Mouse (Mus musculus) embryonic fibroblast, embryonic 13.5 days (primary cell): ENCODE measurements around the gene Trim15. TPM values are rescaled to one million over a fixed set of nuclear protein-coding genes. Genes with fewer than 3 reads are reported as not detected.
A peak's percentile ranks its signal among the peaks of the same experiment; 100 is the strongest.
"Not testable (repeated sequence)": the region's sequence is repeated elsewhere in the genome, so short reads cannot be mapped to it uniquely, and the experiment has no call there.

Experiments used
- H3K27ac ChIP-seq: 2 replicates; pipeline ENCODE4 v1.5.1; 2012; ENCODE audit warnings: low read length, control low read depth, inconsistent platforms; ENCODE audit not compliant: insufficient read depth
- H3K4me1 ChIP-seq: 2 replicates; pipeline ENCODE4 v1.6.1; 2011; ENCODE audit warnings: low read length; ENCODE audit not compliant: control insufficient read depth, insufficient read depth
- H3K4me3 ChIP-seq: 2 replicates; pipeline ENCODE4 v1.5.1; 2011; ENCODE audit warnings: mild to moderate bottlenecking, control low read depth, low read length; ENCODE audit not compliant: insufficient read depth
- CTCF ChIP-seq: IDR thresholded peaks from 2 replicates; pipeline ENCODE4 v1.5.1; 2011; ENCODE audit warnings: mild to moderate bottlenecking, control low read depth, low read length, moderate library complexity, borderline replicate concordance; ENCODE audit not compliant: insufficient read depth
- POLR2A ChIP-seq: IDR thresholded peaks from 2 replicates; pipeline ENCODE4 v1.6.1; 2011; ENCODE audit warnings: low read depth, mild to moderate bottlenecking, control low read depth, low read length, moderate library complexity
- polyA plus RNA-seq: library from polyadenylated mRNA; stranded (reverse); fragments of >200 nt; gene quantifications from 2 replicates; pipeline ENCODE4 v1.2.4, GENCODE M21; 2011; ENCODE audit warnings: low read depth; ENCODE audit not compliant: missing spikeins, insufficient read length

The Trim15 gene
- polyA plus RNA-seq, 1 experiment, result not detected

DNA sequence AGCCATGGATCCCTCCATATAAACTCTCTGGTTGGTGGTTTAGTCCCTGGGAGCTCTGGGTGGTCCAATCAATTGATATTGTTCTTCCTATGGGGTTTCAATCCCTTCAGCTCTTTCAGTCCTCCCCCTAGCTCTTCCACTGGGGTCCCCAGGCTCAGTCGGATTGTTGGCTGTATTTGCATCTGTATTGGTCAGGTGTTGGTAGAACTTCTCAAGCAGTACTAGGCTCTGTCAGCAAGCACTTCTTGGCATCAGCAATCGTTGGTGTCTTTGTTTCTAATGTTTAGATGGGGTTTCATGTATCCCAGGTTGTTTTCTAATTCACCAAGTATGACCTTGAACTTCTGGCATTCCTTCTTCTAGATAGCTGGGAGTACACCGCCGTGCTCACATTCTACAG, 34.3 kb downstream of the Trim15 start:
- TF ChIP-seq CTCF, result no peak
- no peak for TF ChIP-seq POLR2A
- no peak overlapping the region for H3K4me3 ChIP-seq
- no peak overlapping the region for H3K27ac ChIP-seq
- no peaks in the 10 kb centered on the region for H3K4me1 ChIP-seq

DNA sequence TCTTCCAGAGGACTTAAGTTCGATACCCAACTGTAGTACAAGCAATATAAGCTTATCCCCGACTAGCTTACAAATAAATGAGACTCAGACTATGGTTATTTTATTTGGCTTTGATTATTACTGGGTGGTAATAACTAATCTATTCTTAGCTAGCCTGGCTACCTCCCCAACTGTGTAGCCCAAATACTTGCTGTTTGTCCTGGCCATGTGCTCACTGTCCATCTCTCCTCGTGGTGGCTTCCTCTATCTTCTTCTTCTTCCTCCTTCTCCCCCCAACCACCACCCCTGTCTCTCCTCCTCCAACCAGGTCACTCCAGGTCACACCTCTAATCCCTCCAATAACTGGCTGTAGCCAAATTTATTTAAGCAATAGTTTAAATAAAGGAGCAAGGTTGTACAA, 36.5 kb downstream of the Trim15 start:
- TF ChIP-seq POLR2A (no peak), CTCF (no peak)
- no peaks in the 10 kb centered on the region; the same call in 1 of the 2 replicates for H3K4me1 ChIP-seq
- H3K4me3 ChIP-seq, result no peak overlapping the region
- H3K27ac ChIP-seq, result no peak overlapping the region

DNA sequence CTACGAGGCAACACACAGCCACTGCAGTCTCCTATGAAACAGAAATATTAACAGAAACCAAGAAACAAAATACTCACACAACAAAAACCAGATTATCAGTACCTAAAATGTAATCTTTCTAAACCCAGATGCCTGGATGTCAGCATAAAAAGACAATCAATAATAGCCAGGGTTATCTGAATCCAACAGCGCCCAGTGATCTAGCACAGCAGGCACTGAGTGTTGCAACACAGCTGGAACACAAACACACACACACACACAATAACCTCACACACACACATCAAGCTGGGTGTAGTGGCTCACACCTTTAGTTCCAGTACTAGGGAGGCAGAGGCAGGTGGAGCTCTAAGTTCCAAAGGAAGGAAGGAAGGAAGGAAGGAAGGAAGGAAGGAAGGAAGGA, 38.5 kb downstream of the Trim15 start:
- H3K4me1 ChIP-seq, result no peaks in the 10 kb centered on the region; the same call in 1 of the 2 replicates
- no peak overlapping the region for H3K4me3 ChIP-seq
- no peak for TF ChIP-seq POLR2A
- no peak for TF ChIP-seq CTCF
- no peak overlapping the region for H3K27ac ChIP-seq

DNA sequence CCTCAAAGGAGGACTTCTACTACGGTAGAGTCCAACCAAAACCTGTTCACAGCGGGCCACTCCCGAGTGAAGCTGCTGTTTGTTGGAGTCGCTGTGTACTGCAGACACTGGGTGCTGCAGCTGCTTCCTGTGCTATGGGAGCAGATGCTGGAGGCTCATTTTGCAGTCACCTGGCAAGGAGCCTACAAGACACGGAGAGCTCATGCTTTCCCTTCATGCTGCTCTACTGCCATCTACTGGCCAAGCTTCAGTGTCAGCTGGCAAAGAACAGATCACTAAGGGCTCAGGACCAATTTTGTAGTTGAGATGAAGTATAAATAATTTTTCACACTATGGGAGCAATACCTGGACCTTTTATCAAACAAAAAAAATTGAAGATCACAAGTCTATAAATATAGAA, 41.0 kb downstream of the Trim15 start:
- not testable (repeated sequence) for H3K4me3 ChIP-seq, H3K4me1 ChIP-seq, H3K27ac ChIP-seq
- peak; percentile 59; the same call in 1 of the 2 replicates for TF ChIP-seq CTCF

DNA sequence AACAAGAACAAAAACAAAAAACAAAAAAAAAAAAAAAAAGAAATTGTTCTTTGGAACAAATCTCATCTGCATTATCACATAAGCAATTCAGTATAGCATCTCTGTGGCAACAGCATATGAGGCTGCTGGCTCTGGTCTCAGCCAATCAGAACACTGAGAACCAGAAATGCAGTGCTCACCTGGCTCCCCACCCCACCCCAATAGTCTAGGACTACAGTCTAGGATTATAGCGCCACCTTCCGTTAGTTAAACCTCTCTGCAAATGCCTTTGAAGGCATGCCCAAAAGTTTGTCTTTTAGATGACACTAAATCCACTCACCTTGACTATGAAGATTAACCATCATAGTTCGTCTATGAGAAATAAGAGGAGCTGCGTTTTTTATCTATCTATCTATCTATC, 41.5 kb downstream of the Trim15 start:
- no peak overlapping the region for H3K4me3 ChIP-seq
- H3K27ac ChIP-seq, result no peak overlapping the region
- TF ChIP-seq CTCF (no peak), POLR2A (no peak)
- no peaks in the 10 kb centered on the region; the same call in 1 of the 2 replicates for H3K4me1 ChIP-seq

DNA sequence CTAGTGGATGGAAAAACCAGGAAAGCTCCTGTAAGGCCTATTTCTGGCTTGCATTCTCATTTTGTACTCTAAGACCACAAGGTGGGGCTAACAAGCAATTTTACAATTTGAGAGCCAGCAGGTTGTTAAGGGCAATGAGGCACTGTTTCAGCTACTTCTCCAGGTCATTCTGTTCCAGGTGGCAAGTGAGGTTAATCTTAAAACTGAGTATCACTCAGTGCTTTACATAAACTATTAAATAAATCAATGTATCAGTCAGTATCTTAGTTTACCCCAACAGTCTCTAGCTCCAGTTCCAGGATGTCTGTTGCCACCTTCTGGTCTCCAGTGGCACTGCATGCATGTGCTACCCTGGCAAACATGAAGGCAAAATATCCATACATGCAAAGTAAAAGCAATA, 43.0 kb downstream of the Trim15 start:
- H3K27ac ChIP-seq, result no peak overlapping the region
- TF ChIP-seq CTCF, result peak; percentile 78; the same call in 1 of the 2 replicates
- TF ChIP-seq POLR2A, result no peak
- no peaks in the 10 kb centered on the region; the same call in 1 of the 2 replicates for H3K4me1 ChIP-seq
- H3K4me3 ChIP-seq, result no peak overlapping the region

DNA sequence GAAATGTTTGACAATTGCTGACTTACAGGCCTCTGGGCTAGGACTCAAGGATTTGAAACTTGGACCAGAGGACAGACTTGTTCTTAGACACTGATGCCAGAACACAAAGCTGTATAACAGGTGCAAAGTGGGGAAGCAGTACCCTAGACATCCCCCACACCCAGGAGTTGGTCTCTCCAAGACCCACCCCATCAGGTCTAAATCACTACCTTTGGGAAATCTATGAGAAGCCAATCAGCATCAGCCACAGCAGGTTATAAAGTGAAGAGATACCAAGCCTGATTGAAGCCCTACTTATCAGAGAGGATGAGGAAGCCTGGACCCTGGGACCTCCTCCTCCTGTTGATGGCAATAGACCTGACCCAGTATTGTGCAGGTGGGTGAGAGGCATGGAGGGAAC, 55.1 kb downstream of the Trim15 start, which contains the start of gene H2-M10.6:
Gene H2-M10.6 (plus strand): TSS at position 301 of the 400 bp plus-strand sequence.
- no peak within 1 kb of the TSS for H3K27ac ChIP-seq
- TF ChIP-seq CTCF (no peak), POLR2A (no peak)

More for the DNA sequence above, 55.1 kb downstream of the Trim15 start, which contains the start of gene H2-M10.6:
- Histone ChIP-seq H3K4me1 (no peaks in the 10 kb centered on the region), H3K4me3 (no peak within 1 kb of the TSS)

Other genes starting within 250 kb of the Trim15 start
- gene H2-M9, start 224.5 kb downstream of the Trim15 start, polyA plus RNA-seq, result 0.97 and 2.9 TPM in 2 replicates
- gene H2-M1, start 195.0 kb downstream of the Trim15 start, polyA plus RNA-seq, result not detected in 2 replicates
- gene H2-M10.5, start 94.3 kb downstream of the Trim15 start, polyA plus RNA-seq, result not detected in 2 replicates
- not detected in 2 replicates for gene H2-M10.6, start 55.0 kb downstream of the Trim15 start, polyA plus RNA-seq
- gene Trim26, start 30.1 kb downstream of the Trim15 start, polyA plus RNA-seq, result 46.6 and 49.5 TPM in 2 replicates
- gene Trim10, start 2.4 kb upstream of the Trim15 start, polyA plus RNA-seq, result not detected in 2 replicates
- gene Trim40, start 22.9 kb upstream of the Trim15 start, polyA plus RNA-seq, result not detected in 2 replicates
- gene Trim31, start 30.9 kb upstream of the Trim15 start, polyA plus RNA-seq, result not detected in 2 replicates
- gene Rnf39, start 75.7 kb upstream of the Trim15 start, polyA plus RNA-seq, result 0.44 and 0.92 TPM in 2 replicates
- gene Ppp1r11, start 84.5 kb upstream of the Trim15 start, polyA plus RNA-seq, result 60.4 and 65.2 TPM in 2 replicates
- gene Znrd1, start 91.3 kb upstream of the Trim15 start, polyA plus RNA-seq, result 37.8 and 55.0 TPM in 2 replicates
- 9.0 and 11.6 TPM in 2 replicates for gene Znrd1as, start 91.4 kb upstream of the Trim15 start, polyA plus RNA-seq
- gene 2410137M14Rik, start 114.0 kb upstream of the Trim15 start, polyA plus RNA-seq, result not detected in 2 replicates
- 0.51 and 1.1 TPM in 2 replicates for gene H2-M5, start 122.3 kb upstream of the Trim15 start, polyA plus RNA-seq
- gene Zfp57, start 134.0 kb upstream of the Trim15 start, polyA plus RNA-seq, result 67.2 and 80.0 TPM in 2 replicates
- not detected in 2 replicates for gene Mog, start 156.2 kb upstream of the Trim15 start, polyA plus RNA-seq
- 49.1 and 56.8 TPM in 2 replicates for gene Gabbr1, start 178.8 kb upstream of the Trim15 start, polyA plus RNA-seq
- not detected in 2 replicates for gene Olfr90, start 221.3 kb upstream of the Trim15 start, polyA plus RNA-seq
- not detected in 2 replicates for gene Olfr91, start 231.1 kb upstream of the Trim15 start, polyA plus RNA-seq